Mouse (Mus musculus): Measurements from ENCODE around the gene Necab3.

DNA sequence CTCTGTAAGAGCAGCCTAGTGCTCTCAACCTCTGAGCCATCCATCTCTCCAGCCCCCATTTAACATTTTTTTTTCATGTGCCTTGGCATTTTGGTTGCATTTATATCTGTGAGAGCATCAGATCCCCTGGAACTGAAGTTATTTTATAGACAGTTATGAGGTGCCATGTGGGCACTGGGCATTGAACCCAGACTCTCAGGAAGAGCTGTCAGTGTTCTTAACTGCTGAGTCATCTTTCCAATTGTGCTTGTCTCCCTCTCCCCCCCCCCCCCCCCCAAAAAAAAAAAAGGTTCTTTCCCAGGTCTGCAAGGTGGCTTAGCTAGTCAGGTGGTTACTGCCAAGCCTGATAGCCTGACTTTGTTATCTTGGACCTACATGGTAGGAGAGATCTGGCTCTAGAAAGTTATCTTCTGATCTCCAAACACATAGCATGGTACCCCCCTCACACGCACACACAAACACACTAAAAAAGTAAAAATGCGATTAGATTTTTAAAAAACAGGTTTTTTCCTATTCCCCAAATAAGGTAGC, 58.9 kb downstream of the Necab3 start:
- TF ChIP-seq POLR2A (IDR thresholded peaks at IDR 0.05; ENCODE audit: control insufficient read depth, extremely low read depth, insufficient read depth, low read length, poor library complexity) = no peak
- TF ChIP-seq CTCF (IDR thresholded peaks at IDR 0.05; ENCODE audit: borderline replicate concordance, control insufficient read depth, extremely low read depth, insufficient read depth, low read length, poor library complexity) = no peak

Data from thymus, adult 2 months (tissue).